Mouse (Mus musculus): ENCODE results near the gene Ppm1b. TPM values are rescaled to one million over a fixed set of nuclear protein-coding genes. Genes with fewer than 3 reads are reported as not detected.

Gene Ppm1b
- total RNA-seq, 2 experiments from 2014 or later: 139 to 151 TPM

DNA sequence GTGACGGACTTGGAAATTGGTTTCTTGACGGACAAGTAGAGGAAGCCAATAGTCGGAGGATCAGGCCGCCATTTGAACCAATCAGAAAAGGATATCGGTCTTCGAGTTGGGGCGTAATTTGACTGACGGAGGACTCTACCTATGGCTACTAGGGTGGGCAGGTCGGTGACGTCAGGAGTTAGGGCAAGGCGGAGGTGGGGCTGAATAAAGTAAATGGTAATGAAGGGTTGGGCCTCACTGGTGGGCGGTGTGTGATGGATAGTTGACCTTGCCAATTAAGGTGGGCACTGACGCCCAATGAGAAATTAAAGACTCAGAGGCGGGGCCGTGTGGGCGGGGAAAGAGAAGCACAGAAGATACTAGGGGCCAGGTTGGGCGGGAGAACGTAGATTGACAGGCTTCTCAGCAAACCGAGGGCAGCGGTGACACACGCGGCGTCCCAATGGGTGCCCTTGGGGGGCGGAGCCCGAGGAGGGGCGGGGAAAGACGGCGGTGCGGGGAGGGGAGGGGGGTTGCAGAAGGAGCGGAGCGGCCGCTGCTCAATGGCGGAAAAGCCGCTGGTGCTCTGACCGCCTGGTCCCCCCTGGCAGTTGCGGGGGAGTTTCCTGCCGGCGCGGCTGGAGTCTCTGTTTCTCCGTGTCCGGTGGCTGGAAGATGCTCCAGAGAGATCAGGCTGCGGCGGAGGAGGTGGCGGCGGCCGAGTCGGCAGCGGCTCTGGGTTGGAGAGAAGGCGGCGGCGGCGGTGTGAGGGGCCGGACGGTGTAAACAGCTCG lies 1.1 kb downstream of the Ppm1b start:
- peak; percentile 99 for DNase-seq

DNA sequence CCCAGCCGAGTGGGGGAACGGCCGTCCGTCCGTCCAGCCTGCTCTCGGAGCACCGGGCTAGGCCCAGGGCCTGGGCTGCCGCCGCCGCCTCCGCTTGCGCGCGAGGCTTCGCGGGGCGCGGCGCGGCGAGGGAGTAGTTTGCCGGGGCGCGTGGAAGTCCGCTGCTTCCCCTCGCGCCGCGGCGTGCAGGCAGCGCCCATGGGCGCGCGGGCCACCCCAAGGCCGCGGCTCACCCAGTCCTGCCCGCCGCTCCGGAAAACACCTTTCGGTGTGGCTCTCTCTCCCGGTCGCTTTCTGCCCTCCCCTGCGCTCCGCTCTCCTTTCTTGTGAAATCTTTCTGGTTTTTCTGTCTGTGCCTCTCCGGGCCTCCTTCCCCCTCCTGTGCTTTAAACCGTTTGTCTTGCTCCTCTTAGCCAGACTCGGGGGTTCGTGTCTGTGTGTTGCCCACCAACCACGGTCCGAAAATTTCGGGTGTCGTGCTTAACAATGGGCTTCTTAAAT lies 1.9 kb downstream of the Ppm1b start:
- no peak for DNase-seq

DNA sequence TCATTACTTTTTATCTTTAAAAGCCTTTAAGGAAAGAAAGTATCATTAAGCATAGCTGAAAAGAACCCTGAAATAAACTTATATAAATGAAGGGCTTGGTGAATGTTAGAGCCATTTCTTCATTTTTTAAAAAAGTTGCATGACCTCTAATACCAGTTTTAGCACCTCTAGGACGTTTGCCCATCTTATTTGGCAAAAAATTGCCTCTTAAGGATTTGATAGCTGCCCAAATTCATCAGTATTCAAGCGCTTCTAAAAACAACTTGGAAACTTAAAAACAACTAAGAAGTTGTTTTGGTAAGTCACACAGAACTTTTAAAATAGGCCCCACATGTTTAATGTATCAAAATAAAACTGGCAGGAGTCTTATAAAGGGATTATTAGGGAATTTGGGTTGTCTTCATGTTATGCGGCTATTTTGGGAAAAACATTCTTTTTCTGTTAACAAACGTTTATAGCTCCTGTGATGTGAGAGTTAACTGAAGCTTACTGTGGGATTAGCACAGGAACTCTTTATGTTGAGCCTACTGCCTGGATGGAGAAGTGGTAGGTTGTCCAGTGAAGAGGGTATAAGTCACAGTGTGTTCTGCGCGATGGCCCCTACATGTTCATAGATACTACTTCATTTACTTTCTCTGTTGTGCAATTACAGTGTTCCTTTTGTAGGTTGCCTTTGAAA lies 2.6 kb downstream of the Ppm1b start:
- DNase-seq: no peak

DNA sequence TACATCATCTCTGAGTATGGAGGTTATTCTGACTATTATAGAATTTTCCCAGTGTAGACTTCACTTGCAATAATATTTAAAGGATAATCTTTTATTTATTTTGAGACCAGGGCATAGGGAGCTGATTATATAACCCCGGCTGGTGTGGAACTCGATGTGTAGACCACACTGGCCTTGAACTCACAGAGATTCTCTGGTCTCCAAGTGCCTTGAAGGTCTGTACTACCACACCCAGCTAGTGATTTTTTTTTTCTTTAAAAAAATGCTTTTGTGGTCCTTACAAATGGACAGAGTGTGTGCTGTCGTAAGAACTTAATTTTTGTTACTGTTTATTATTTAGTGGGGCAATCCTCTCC lies 3.1 kb downstream of the Ppm1b start:
- DNase-seq: no peak

DNA sequence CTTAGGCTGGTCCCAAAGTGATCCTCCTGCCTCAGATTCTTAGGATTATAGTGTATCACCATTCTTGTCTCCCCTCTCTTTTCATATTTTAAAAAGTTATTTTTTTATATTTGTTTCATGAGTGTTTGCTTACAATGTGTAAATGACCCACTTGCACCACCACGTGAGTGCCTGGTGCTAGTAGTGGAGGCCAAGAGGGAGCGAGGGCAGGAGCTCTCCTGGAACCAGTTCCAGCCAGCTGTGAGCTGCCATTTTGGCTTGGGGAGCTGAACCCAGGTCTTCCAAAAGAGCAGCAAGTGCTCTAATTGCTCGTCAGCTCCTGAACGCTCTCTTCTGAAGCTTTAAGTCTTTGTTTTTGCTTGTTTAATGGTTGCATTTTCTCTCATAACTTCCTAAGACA lies 3.6 kb downstream of the Ppm1b start:
- DNase-seq: no peak

DNA sequence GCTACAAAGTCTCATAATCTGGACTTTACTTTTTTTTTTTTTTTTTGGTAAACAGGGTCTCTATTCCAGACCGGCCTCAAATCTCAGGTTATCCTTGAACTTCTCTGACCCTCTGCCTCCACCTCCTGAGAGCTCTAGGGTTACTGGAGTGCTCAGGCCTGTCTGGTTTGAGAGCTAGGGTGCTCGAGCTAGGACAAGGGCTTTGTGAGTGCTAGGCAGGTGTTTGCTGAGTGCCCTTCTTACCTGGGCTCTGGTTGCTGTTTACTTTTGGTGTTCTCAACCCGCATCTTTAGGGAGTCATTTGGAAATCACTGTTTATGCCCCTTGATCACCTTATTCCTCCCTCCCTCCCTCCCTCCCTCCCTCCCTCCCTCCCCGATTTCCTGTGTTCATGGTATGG lies 5.5 kb downstream of the Ppm1b start:
- no peak for DNase-seq

DNA sequence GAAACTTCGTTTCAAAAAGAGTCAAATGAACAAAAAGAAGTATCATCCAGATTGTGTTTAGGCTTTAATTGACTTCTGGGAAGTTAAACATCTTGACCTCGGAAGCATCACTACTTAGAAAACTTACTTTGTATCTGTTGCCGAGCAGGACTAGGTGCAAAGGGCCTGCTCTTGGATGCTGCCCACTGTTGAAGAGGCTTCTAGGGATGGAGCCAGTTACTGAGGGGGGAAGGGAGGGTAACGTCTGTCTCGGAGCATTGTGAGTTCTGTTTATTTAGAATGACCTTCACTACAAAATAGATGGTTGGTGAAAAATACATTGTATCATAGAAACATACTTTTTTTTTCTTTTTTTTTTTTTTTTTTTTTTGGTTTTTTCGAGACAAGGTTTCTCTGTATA lies 7.1 kb downstream of the Ppm1b start:
- no peak for DNase-seq

DNA sequence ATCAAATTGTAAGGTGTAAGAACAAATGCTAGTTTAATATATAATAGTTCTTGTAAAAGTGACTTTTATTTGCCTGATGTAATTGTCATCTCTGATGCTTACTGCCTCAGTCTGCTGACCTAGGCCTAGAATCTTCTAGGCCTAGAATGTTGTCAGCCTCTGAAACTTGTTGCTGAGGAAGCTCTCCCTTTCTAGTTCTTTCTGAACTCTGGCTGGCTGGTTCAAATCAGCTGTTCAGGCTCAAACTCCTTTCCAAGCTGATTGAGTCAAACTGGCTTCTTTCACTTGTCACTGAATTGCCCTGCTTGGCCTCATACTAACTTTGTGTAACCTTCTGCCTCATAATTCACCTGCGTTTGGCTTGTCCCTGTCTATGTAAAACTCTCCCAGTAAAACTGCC lies 9.7 kb downstream of the Ppm1b start:
- no peak for DNase-seq

DNA sequence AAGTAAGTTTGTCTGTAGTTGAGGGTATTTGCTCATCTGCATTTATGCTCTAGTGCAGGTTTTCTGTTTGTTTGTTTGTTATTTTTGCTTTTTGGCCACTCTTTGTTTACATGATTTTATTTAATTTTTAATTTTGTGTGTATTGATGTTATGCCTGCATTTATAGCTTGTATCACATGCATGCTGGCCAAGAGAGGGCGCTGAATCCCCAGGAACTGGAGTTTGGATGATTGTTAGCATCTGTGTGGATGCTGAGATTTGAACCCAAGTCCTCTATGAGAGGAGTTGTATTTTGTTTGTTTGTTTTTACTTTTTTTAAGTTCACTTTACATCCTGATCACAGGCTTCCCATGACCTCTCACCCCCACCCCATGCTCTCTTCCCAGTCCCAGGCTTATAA lies 10.5 kb downstream of the Ppm1b start:
- DNase-seq: no peak

DNA sequence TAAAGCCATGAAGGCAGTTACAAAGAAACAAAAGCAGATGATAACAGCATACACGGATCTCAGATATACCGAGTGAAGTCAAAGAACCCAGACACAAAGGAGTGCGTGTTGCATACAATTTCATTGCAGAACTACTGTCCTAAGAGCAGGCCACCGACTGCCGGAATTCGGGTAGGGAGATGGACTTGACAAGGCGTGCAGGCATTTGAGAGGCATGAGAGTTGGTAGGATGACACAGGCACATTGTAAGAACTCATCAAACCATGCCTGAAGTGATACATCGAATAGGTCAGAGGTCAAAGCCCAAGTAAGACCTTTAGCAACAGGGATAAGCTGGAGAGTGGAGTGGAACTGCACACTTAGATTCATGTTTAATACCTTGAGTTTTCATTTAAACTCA lies 13.4 kb downstream of the Ppm1b start:
- no peak for DNase-seq

DNA sequence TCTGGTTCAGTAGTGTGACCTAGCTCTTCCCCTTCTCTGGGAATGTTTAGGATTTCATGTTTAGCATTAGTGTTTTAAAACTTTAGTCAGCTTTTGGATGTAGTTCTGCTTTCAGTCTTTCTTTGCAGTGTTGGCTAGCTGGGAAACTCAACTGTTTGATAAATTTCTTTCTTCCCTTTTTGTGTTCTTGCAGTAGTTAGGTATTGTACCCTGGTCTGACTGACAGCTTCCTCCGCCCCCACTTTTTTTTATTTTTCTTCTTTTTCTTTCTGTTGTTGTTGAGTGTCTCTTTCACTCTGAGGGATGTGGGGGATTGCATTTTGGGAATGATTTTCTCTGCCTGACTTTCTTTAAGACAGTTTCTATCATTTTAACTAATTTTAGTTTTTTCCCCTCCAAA lies 25.2 kb downstream of the Ppm1b start:
- no peak for DNase-seq

DNA sequence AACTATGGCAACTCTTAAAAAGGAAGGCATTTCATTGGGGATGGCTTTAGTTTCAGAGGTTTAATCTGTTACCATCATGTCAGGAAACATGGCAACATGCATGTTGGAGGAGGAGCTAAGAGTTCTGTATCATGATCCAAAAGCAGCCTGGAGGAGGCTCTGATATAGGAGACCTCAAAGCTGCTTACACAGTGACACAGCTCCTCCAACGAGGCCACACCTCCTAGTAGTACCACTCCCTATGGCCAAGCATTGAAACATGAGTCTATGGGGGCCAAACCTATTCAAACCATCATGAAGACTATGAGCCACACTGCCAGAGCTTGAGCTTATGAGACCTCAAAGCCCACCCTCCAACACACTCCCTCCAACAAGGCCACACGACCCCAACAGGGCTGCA lies 26.2 kb downstream of the Ppm1b start:
- no peak for DNase-seq

DNA sequence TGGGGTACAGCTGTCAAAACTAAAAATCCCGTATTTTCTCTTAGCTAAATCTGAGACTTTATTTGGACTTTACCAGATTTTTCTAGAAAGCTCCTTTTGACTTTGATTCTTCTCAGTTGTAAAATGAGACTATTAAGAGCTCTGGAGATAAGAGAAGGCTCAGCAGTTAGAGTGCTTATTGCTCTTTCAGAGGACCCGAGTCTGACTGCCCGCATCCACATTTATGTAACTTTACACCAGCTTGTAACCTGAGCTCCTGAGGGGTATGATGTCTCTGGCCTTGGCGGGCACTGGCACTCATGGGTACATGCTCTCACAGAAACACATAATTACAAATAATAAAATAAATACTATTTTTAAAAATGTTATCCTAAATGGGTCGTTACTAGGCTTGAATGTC lies 29.8 kb downstream of the Ppm1b start:
- no peak for DNase-seq

DNA sequence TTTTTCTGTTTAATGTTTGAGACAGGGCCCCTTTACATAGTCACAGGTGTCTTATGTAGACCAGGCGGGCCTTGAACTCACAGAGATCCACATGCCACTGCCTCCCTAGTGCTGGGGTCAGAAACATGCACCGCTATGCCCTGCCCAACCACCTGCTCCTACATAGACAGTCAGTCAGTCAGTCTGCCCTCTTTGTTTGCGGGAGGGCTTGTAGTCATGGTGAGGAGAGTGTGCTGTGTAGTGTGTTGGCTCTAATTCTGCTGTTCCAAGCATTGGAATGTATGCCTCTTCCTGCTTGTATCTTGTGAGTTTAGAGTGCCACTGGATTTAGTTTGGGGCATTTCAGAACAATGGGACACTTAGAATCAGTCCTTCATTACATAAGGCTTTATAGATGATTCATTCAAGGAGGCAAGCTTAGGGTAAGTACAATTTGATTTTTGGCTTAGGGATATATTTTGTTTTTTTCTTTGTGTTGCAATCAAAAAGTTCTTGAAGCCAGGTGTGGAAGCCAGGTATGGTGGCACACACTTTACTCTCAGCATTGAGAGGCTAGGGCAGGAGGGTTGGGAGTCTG lies 31.4 kb downstream of the Ppm1b start:
- no peak for DNase-seq

DNA sequence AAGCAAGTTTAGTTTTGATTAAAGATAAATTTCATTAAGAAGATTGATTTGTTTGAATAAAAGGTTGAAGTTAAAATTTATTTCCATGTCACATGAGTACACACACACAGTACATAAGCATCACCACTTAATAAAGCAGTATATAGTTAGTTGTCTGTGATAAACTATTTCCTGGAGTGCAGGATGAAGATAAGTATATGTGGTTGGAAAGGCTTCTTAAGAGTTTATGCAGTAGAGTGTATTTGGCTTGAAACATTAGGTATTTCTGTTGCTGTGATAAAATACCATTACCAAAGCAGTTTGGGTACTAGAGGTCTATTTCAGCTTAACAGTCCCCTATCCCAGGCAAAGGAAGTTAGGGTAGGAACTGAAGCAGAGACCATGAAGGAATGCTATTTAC lies 32.0 kb downstream of the Ppm1b start:
- no peak for DNase-seq

DNA sequence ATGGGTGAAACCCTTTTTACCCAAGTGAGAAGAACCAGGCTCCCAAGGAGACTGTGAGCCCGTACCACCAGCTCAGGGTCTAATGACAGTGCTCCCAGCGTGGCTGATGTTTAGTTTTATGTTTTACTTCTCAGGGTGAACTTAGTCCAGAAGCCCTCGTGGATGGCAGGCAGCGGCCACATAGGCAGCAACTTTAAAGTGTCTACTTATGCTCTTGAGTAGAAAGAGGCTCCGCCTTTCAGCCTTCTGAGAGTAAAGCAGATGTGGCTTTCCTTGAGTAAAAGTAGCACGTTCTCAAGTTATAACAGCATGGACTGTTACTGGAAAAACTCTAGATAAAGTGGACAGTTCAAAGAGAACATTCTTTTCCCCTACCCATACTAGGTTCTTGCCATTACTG lies 39.3 kb downstream of the Ppm1b start:
- no peak for DNase-seq

DNA sequence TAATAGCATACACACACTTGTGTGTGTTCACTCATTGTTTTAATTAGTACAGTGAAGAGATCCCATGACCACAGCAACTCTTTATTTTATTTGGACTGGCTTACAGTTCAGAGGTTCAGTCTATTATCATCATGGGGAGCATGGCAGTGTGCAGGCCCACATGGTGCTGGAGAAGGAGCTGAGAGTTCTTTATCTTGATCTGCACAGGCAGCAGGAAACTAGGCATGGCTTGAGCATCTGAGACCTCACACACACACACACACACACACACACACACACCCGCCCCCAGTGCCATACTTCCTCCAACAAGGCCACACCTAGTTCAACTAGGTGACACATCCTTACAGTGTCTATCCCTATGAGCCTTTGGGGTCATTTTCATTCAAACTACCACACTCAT lies 41.1 kb downstream of the Ppm1b start:
- no peak for DNase-seq

DNA sequence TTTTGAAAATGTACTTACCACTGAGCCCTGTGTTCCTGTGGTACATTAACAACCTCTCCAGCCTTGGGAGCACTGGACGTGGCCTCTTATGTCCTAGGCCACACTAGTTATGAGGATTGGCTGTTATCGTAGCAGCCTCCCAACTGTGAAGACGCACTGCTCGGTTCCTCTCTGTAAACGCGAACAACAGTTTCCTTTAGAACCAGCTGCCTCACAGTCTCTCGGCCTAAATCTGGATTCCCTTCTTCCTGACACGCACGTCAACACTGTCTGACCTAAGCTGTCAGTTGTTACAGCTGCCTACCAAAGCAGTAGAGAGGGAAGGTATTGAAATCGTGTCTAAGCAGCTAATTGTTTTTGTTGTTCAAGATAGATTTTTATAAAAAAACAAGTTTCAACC lies 43.1 kb downstream of the Ppm1b start:
- DNase-seq: no peak

DNA sequence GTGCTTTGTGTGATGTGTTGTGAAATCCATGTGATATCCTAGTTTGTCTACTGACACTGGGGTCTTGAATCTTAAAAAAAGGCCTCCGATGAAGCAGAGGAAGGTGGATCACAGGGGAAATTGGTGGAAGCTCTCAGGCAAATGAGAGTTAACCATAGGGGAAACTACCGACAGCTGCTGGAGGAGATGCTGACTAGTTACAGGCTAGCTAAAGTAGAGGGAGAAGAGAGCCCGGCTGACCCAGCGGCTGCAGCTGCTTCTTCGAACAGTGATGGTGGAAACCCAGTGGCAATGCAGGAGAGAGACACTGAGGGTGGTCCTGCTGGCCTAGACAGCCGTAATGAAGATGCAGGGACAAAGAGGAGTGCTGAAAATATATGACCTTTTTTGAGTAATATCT lies 56.9 kb downstream of the Ppm1b start:
- no peak for DNase-seq

DNA sequence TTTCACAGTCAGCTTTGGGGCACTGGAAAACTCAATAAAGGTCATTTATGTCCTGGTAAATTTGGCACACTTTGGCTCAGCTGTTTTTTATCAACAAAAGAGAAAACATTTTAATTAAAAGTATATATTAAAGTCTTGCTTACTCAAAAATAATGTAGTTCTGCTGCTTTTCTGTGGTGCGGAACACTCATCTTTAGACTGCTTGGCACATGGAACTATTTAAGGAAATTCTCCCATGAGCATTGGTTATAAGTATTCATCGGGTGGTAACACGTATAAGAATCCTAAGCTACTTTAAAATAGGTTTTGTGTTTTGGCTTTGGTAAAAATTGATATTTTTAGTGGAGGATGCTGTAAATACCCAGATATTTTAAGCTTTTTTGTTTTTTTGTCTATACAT lies 58.1 kb downstream of the Ppm1b start:
- DNase-seq: no peak

DNA sequence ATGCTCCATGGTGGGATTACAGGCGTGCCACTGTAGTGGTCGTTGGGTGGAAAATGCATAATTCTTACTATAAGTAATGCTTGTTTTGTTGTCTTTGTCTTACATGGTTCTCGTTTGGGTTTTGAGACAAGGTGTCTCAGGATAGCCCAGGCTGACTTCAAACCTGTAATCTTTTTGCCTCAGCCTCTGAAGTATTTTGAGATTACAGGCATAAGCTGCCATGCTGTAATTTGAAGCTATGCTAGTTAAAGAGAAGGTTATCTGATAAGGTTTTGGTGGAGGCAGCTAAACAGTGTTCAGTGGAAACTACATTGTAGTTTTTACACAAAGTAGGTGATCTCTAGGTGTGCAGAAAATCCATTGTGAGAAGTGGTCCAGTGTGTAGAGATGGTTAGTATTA lies 61.8 kb downstream of the Ppm1b start:
- DNase-seq: no peak

DNA sequence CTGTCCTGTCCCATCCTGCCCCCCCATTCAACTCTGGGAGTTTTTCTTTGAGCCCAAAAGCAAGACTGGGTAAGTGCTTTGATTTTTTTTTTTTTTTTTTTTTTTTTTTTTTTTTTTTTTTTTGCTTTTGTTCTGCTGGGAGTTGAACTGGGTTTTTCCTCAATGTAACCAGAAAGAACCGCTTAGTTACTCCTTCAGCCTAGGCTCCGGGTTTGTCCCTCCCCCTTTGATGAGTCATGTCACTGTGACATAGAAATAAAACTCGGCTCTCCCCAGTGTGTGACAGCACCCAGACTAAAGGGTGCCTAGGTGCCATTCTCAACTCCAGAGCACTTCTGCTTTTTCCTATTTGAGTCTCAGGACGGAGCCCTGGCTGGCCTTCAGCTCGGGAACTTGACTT lies 62.3 kb downstream of the Ppm1b start:
- DNase-seq: no peak

DNA sequence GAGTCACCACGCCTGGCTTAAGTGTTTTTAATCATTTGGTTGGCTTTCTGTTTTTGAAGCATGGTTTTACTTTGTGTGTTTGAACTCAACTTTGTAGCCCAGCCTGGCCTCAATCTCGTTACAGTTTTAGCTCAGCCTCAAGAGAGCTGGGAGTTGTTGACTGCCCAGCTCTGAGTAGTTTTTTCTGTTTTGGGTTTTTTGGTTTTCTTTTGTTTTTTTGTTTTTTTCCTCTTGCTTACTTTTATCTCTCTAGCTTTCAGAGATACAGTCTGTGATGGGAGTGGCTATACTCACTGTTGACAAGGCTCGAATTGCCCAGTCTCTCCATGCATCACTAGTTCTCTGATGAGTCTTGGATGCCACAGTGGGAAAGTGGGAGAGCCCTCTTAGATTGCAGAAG lies 63.8 kb downstream of the Ppm1b start:
- DNase-seq: no peak
